Mouse (Mus musculus) liver, embryonic 14.5 days (tissue): Measurements from ENCODE around the gene Prr22. TPM values are rescaled to one million over a fixed set of nuclear protein-coding genes. Genes with fewer than 3 reads are reported as not detected.
A peak's percentile ranks its signal among the peaks of the same experiment; 100 is the strongest.

Source experiments
- ATAC-seq: fragments of 200-750 bp; cut with Nextera tagmentation; 2 replicates; pipeline ENCODE4 v1.8.0; 2017; ENCODE audit warnings: moderate number of reproducible peaks, mild to moderate bottlenecking, moderate library complexity; ENCODE audit not compliant: insufficient read depth
- DNase-seq, 3 experiments: peaks; one replicate each; pipeline ENCODE4 v3.0.0-alpha.2; 2012 to 2013; ENCODE audit warnings: low read depth in 3 of 3, low spot score in 3 of 3
- H3K27ac ChIP-seq: fragments of 300-500 bp; sonication (generic); 2 replicates; pipeline ENCODE4 v1.5.1; 2014; ENCODE audit warnings: moderate library complexity, mild to moderate bottlenecking, control low read depth, inconsistent platforms
- H3K27me3 ChIP-seq: fragments of 300-500 bp; sonication (generic); 2 replicates; pipeline ENCODE4 v1.6.1; 2014; ENCODE audit warnings: mild to moderate bottlenecking, low read length, moderate library complexity; ENCODE audit not compliant: control insufficient read depth, insufficient read depth
- H3K36me3 ChIP-seq: fragments of 300-500 bp; sonication (generic); replicated peaks from 2 replicates; pipeline ENCODE4 v1.6.1; 2014; ENCODE audit warnings: low read depth; ENCODE audit not compliant: control insufficient read depth, insufficient read depth
- H3K4me1 ChIP-seq, 2 experiments: fragments of 200-500 bp in 1 of 2; fragments of 300-500 bp in 1 of 2; sonication (generic) in 1 of 2; replicated peaks; 2 replicates each; pipeline ENCODE4 v1.6.1; 2012 to 2014; ENCODE audit warnings: antibody characterized with exemption in 1 of 2, inconsistent platforms in 1 of 2, low read length in 1 of 2; ENCODE audit not compliant: control insufficient read depth in 2 of 2, insufficient read depth in 2 of 2
- H3K4me2 ChIP-seq: fragments of 300-500 bp; sonication (generic); 2 replicates; pipeline ENCODE4 v1.6.1; 2014; ENCODE audit warnings: low read depth, mild to moderate bottlenecking, control low read depth, moderate library complexity
- H3K4me3 ChIP-seq, 2 experiments: fragments of 200-500 bp in 1 of 2; fragments of 300-500 bp in 1 of 2; sonication (generic) in 1 of 2; 2 replicates each; pipeline ENCODE4 v1.5.1; 2012 to 2014; ENCODE audit warnings: low read depth in 2 of 2, low read length in 2 of 2, mild to moderate bottlenecking in 2 of 2, control low read depth in 1 of 2, inconsistent platforms in 1 of 2, moderate library complexity in 1 of 2; ENCODE audit not compliant: insufficient read depth in 1 of 2
- H3K9ac ChIP-seq: fragments of 300-500 bp; sonication (generic); replicated peaks from 2 replicates; pipeline ENCODE4 v1.6.1; 2014; ENCODE audit warnings: mild to moderate bottlenecking, control low read depth, moderate library complexity
- H3K9me3 ChIP-seq: fragments of 300-500 bp; sonication (generic); 2 replicates; pipeline ENCODE4 v1.6.1; 2016; ENCODE audit warnings: low read length, mixed read lengths; ENCODE audit not compliant: control insufficient read depth
- CTCF ChIP-seq: IDR thresholded peaks from 2 replicates; pipeline ENCODE4 v1.5.1; 2016; ENCODE audit warnings: antibody characterized with exemption, low read depth, control low read depth
- EP300 ChIP-seq: IDR thresholded peaks from 2 replicates; pipeline ENCODE4 v1.6.1; 2016; ENCODE audit warnings: antibody characterized with exemption, low read depth
- WGBS: fragments of 180-500 bp; shearing (Covaris S2); extraction: QIAGEN DNeasy Blood & Tissue Kit; methylation state at CpG from one replicate; pipeline ENCODE4 v1.1.7; 2014; ENCODE audit not compliant: insufficient replicate concordance; 5-methylcytosine and 5-hydroxymethylcytosine counted together
- polyA plus RNA-seq, 2 experiments: library from polyadenylated mRNA; depleted of rRNA in 1 of 2; stranded (reverse) in 1 of 2; unstranded in 1 of 2; fragments of >200 nt; fragmentation: Nextera tagmentation in 1 of 2; extraction: Ambion mirVana in 1 of 2; gene quantifications; 2 replicates each; pipeline versions ENCODE4 v1.2.1 to v1.2.3; 2012 to 2014

The Prr22 gene
- polyA plus RNA-seq, 2 experiments = 0.52 to 1.2 TPM

DNA sequence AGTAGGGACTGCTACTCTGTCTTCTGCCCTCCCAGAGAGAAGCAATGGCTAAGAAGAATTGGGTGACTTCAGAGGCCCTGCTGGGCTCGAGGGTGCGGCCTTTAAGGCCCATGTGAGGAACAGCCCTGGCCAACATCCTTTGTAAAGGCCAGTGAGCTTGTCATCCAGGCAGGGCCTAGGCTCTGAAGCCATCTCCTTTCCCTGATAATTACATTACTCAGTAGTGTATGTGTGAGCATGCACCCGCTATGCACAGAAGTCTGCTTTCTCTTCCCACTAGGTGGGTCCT is 45.0 kb downstream of the Prr22 start:
- Histone ChIP-seq H3K27ac (no peak overlapping the region), H3K9me3 (no peaks in the 10 kb centered on the region), H3K4me1 (peaks cover 11 to 14% of the 10 kb centered on the region in 2 experiments), H3K36me3 (no peaks in the 10 kb centered on the region), H3K27me3 (no peaks in the 10 kb centered on the region), H3K4me3 (no peak overlapping the region), H3K4me2 (no peak overlapping the region), H3K9ac (no peak overlapping the region)
- ATAC-seq (no peak), DNase-seq (no peak)
- TF ChIP-seq EP300 = no peak
- no peak for TF ChIP-seq CTCF
- 81% methylated on average over 3 of the region's 3 CpGs for WGBS

DNA sequence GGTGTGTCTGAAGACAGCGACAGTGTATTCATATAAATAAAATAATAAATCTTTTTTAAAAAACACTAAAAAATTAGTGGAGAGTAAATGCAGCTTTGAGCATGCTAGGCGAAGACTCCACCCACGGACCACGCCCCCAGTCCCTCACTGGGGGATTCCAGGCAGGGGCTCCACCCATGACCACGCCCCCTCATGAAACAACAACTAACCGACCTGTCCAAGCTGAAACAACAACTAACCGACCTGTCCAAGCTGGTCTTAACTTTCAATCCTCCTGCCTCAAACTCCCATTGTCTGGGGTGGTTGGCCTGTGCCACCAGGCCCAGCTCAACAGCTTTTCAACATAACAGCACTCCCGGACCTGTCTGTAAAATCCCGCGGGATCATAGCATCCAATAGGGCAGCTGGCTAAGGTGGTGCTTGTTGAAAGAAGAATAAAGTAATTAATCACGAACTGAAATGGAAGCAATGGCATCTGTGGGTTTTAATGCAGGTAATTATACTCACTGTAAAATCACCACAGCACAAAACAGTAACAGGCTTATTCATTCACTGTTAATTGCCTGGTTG is 48.1 kb downstream of the Prr22 start:
- no peaks in the 10 kb centered on the region; the same call in 1 of the 2 replicates for H3K36me3 ChIP-seq
- DNase-seq (peak; percentile 71 to 79 (median 72)), ATAC-seq (peak; percentile 65)
- peak overlapping the region; percentile 58 for H3K4me2 ChIP-seq
- TF ChIP-seq EP300 (no peak), CTCF (no peak)
- H3K4me3 ChIP-seq = peak overlapping the region; percentile 6 to 44
- peak overlapping the region; percentile 24; the same call in 1 of the 2 replicates for H3K27ac ChIP-seq
- H3K9me3 ChIP-seq = no peaks in the 10 kb centered on the region
- H3K4me1 ChIP-seq = peaks cover 10 to 11% of the 10 kb centered on the region in 2 experiments
- no peaks in the 10 kb centered on the region for H3K27me3 ChIP-seq
- H3K9ac ChIP-seq = no peak overlapping the region
- 24% methylated on average over 11 of the region's 11 CpGs for WGBS

DNA sequence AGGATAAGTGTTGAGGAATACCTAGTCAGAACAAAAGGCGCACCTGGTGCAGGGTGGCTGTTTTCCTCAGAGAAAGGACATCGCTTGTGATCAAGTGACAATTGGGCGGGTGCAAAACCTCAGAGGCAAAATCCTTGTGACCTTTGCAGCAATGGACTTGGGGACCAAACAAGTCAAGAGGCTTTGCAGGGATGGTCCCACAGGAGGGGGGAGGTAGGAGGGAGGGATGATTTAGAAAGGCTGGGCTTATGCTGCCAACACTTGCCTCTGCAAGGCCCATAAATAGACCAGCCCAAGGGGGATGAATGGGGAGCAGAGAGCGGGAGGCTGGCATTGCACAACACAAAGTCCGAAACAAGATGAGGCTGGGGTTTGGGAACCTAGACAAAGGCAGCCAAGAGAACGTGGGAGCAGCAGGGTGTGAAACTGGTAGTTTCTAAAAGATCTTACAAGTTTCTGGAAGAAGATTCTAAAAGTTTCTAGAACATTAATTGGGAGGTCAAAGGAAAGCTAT is 49.0 kb downstream of the Prr22 start:
- Histone ChIP-seq H3K36me3 (no peaks in the 10 kb centered on the region; the same call in 1 of the 2 replicates), H3K27ac (no peak overlapping the region), H3K27me3 (no peaks in the 10 kb centered on the region), H3K4me2 (no peak overlapping the region), H3K9me3 (no peaks in the 10 kb centered on the region), H3K9ac (no peak overlapping the region), H3K4me3 (no peak overlapping the region), H3K4me1 (peaks cover 10 to 11% of the 10 kb centered on the region in 2 experiments)
- ATAC-seq (no peak), DNase-seq (no peak)
- no peak for TF ChIP-seq EP300
- no peak for TF ChIP-seq CTCF
- 72% methylated on average over 6 of the region's 6 CpGs for WGBS

DNA sequence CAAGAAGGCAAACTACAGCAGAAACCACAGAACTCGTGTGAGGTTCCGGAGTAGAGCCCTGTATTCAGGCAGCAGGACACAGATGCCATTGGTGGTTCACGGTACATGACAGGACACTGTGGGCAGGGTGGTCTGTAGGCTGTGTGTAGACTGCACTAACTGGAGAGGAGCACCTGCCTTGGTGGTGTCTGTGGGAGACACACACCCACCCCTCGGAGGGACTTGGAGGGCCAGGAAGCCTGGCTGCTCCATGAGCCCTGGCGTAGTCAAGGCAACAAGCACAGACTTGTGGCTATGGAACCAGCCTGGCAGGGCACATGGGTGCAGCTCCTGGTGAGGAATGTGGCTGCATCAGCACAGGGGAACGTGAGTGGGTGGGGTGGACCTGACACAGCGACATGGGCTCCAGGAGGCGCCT is 49.7 kb downstream of the Prr22 start:
- Histone ChIP-seq H3K27ac (no peak overlapping the region; the same call in 1 of the 2 replicates), H3K4me2 (no peak overlapping the region), H3K4me1 (peaks cover 11 to 15% of the 10 kb centered on the region in 2 experiments), H3K36me3 (no peaks in the 10 kb centered on the region; the same call in 1 of the 2 replicates), H3K9ac (no peak overlapping the region), H3K9me3 (no peaks in the 10 kb centered on the region), H3K4me3 (no peak overlapping the region), H3K27me3 (no peaks in the 10 kb centered on the region)
- ATAC-seq = no peak
- no peak for DNase-seq
- TF ChIP-seq EP300 (no peak), CTCF (no peak)
- WGBS = 69% methylated on average over 8 of the region's 8 CpGs

Other genes starting within 250 kb of the Prr22 start
- 0.17 and 0.22 TPM in 2 replicates for gene Gm20219, start 215.9 kb upstream of the Prr22 start, polyA plus RNA-seq (2012; rRNA removed)
- 0.14 TPM in 1 of 2 replicates, not detected in the other for gene Gm20219, start 215.9 kb upstream of the Prr22 start, polyA plus RNA-seq (2014; fragmentation: Nextera tagmentation; extraction: Ambion mirVana)
- 21.4 and 40.2 TPM in 2 replicates for gene Safb2, start 185.7 kb upstream of the Prr22 start, polyA plus RNA-seq (2012; rRNA removed)
- 16.8 and 20.0 TPM in 2 replicates for gene Safb2, start 185.7 kb upstream of the Prr22 start, polyA plus RNA-seq (2014; fragmentation: Nextera tagmentation; extraction: Ambion mirVana)
- 26.5 and 47.3 TPM in 2 replicates for gene Safb, start 185.4 kb upstream of the Prr22 start, polyA plus RNA-seq (2012; rRNA removed)
- 22.1 and 27.1 TPM in 2 replicates for gene Safb, start 185.4 kb upstream of the Prr22 start, polyA plus RNA-seq (2014; fragmentation: Nextera tagmentation; extraction: Ambion mirVana)
- gene 2410015M20Rik, start 160.5 kb upstream of the Prr22 start, polyA plus RNA-seq (2012; rRNA removed) = 53.4 and 84.4 TPM in 2 replicates
- gene 2410015M20Rik, start 160.5 kb upstream of the Prr22 start, polyA plus RNA-seq (2014; fragmentation: Nextera tagmentation; extraction: Ambion mirVana) = 183 and 186 TPM in 2 replicates
- gene Rpl36, start 156.8 kb upstream of the Prr22 start, polyA plus RNA-seq (2012; rRNA removed) = 1,839 and 1,886 TPM in 2 replicates
- gene Rpl36, start 156.8 kb upstream of the Prr22 start, polyA plus RNA-seq (2014; fragmentation: Nextera tagmentation; extraction: Ambion mirVana) = 1,322 and 1,328 TPM in 2 replicates
- 38.5 and 46.3 TPM in 2 replicates for gene Lonp1, start 143.4 kb upstream of the Prr22 start, polyA plus RNA-seq (2012; rRNA removed)
- 28.8 and 36.9 TPM in 2 replicates for gene Lonp1, start 143.4 kb upstream of the Prr22 start, polyA plus RNA-seq (2014; fragmentation: Nextera tagmentation; extraction: Ambion mirVana)
- 0.33 and 0.45 TPM in 2 replicates for gene Catsperd, start 142.1 kb upstream of the Prr22 start, polyA plus RNA-seq (2012; rRNA removed)
- 0.39 and 0.54 TPM in 2 replicates for gene Catsperd, start 142.1 kb upstream of the Prr22 start, polyA plus RNA-seq (2014; fragmentation: Nextera tagmentation; extraction: Ambion mirVana)
- gene Ranbp3, start 97.0 kb upstream of the Prr22 start, polyA plus RNA-seq (2012; rRNA removed) = 40.9 and 42.9 TPM in 2 replicates
- gene Ranbp3, start 97.0 kb upstream of the Prr22 start, polyA plus RNA-seq (2014; fragmentation: Nextera tagmentation; extraction: Ambion mirVana) = 34.2 and 37.2 TPM in 2 replicates
- gene Ndufa11, start 52.5 kb upstream of the Prr22 start, polyA plus RNA-seq (2012; rRNA removed) = 119 and 215 TPM in 2 replicates
- gene Ndufa11, start 52.5 kb upstream of the Prr22 start, polyA plus RNA-seq (2014; fragmentation: Nextera tagmentation; extraction: Ambion mirVana) = 276 and 284 TPM in 2 replicates
- gene Vmac, start 52.2 kb upstream of the Prr22 start, polyA plus RNA-seq (2012; rRNA removed) = 2.8 and 3.3 TPM in 2 replicates
- gene Vmac, start 52.2 kb upstream of the Prr22 start, polyA plus RNA-seq (2014; fragmentation: Nextera tagmentation; extraction: Ambion mirVana) = 3.1 and 3.2 TPM in 2 replicates
- 1.0 and 1.6 TPM in 2 replicates for gene Nrtn, start 12.7 kb upstream of the Prr22 start, polyA plus RNA-seq (2012; rRNA removed)
- gene Nrtn, start 12.7 kb upstream of the Prr22 start, polyA plus RNA-seq (2014; fragmentation: Nextera tagmentation; extraction: Ambion mirVana) = 1.7 and 1.9 TPM in 2 replicates
- gene Dus3l, start 5.5 kb upstream of the Prr22 start, polyA plus RNA-seq (2012; rRNA removed) = 18.1 and 19.3 TPM in 2 replicates
- 9.5 and 10.8 TPM in 2 replicates for gene Dus3l, start 5.5 kb upstream of the Prr22 start, polyA plus RNA-seq (2014; fragmentation: Nextera tagmentation; extraction: Ambion mirVana)
- 10.7 and 12.6 TPM in 2 replicates for gene Rfx2, start 60.8 kb downstream of the Prr22 start, polyA plus RNA-seq (2012; rRNA removed)
- gene Rfx2, start 60.8 kb downstream of the Prr22 start, polyA plus RNA-seq (2014; fragmentation: Nextera tagmentation; extraction: Ambion mirVana) = 6.8 and 8.5 TPM in 2 replicates
- not detected in 2 replicates for gene Acsbg2, start 104.2 kb downstream of the Prr22 start, polyA plus RNA-seq (2012; rRNA removed)
- not detected in 2 replicates for gene Acsbg2, start 104.2 kb downstream of the Prr22 start, polyA plus RNA-seq (2014; fragmentation: Nextera tagmentation; extraction: Ambion mirVana)
- gene 1700061G19Rik, start 105.2 kb downstream of the Prr22 start, polyA plus RNA-seq (2012; rRNA removed) = 0.02 TPM in 1 of 2 replicates, not detected in the other
- gene 1700061G19Rik, start 105.2 kb downstream of the Prr22 start, polyA plus RNA-seq (2014; fragmentation: Nextera tagmentation; extraction: Ambion mirVana) = 0.05 TPM in 1 of 2 replicates, not detected in the other
- gene Mllt1, start 165.2 kb downstream of the Prr22 start, polyA plus RNA-seq (2012; rRNA removed) = 12.0 and 13.7 TPM in 2 replicates
- gene Mllt1, start 165.2 kb downstream of the Prr22 start, polyA plus RNA-seq (2014; fragmentation: Nextera tagmentation; extraction: Ambion mirVana) = 3.7 and 4.8 TPM in 2 replicates
- not detected in 2 replicates for gene Acer1, start 211.9 kb downstream of the Prr22 start, polyA plus RNA-seq (2012; rRNA removed)
- not detected in 2 replicates for gene Acer1, start 211.9 kb downstream of the Prr22 start, polyA plus RNA-seq (2014; fragmentation: Nextera tagmentation; extraction: Ambion mirVana)
- 63.9 and 71.2 TPM in 2 replicates for gene Clpp, start 220.1 kb downstream of the Prr22 start, polyA plus RNA-seq (2012; rRNA removed)
- gene Clpp, start 220.1 kb downstream of the Prr22 start, polyA plus RNA-seq (2014; fragmentation: Nextera tagmentation; extraction: Ambion mirVana) = 79.3 and 81.0 TPM in 2 replicates
- 12.0 and 12.1 TPM in 2 replicates for gene Alkbh7, start 227.1 kb downstream of the Prr22 start, polyA plus RNA-seq (2012; rRNA removed)
- 15.4 and 19.4 TPM in 2 replicates for gene Alkbh7, start 227.1 kb downstream of the Prr22 start, polyA plus RNA-seq (2014; fragmentation: Nextera tagmentation; extraction: Ambion mirVana)
- not detected in 2 replicates for gene Pspn, start 229.8 kb downstream of the Prr22 start, polyA plus RNA-seq (2012; rRNA removed)
- gene Pspn, start 229.8 kb downstream of the Prr22 start, polyA plus RNA-seq (2014; fragmentation: Nextera tagmentation; extraction: Ambion mirVana) = not detected in 2 replicates
- 31.6 and 56.5 TPM in 2 replicates for gene Gtf2f1, start 241.0 kb downstream of the Prr22 start, polyA plus RNA-seq (2012; rRNA removed)
- gene Gtf2f1, start 241.0 kb downstream of the Prr22 start, polyA plus RNA-seq (2014; fragmentation: Nextera tagmentation; extraction: Ambion mirVana) = 47.3 and 51.3 TPM in 2 replicates
- gene Gm17949, start 241.2 kb downstream of the Prr22 start, polyA plus RNA-seq (2012; rRNA removed) = not detected in 2 replicates
- 0.15 TPM in 1 of 2 replicates, not detected in the other for gene Gm17949, start 241.2 kb downstream of the Prr22 start, polyA plus RNA-seq (2014; fragmentation: Nextera tagmentation; extraction: Ambion mirVana)